Mouse (Mus musculus): ENCODE measurements around the gene Adra1d. TPM values are rescaled to one million over a fixed set of nuclear protein-coding genes. Genes with fewer than 3 reads are reported as not detected.

Gene Adra1d
- total and polyA plus RNA-seq, 3 experiments: not detected

DNA sequence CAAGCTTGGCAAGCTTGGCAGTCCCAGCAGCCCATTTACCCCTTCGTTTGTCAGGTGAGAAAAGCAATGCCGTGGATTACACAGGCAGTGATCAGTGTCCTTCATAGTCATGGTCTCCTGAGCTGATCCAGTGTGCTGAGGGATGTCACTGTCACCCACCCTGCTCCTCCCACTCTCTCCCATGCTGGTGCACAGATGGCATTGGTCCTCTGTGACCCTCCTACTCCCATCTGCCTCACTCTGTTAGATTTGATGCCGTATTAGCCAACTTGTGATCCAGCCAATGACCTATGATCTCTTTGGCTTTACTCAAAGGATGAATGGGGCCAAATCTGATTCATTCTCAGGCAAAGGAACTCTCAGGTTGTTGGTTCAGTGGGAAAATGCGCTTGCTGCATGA, 20.4 kb downstream of the Adra1d start:
- Histone ChIP-seq H3K79me2 (replicated peaks; ENCODE audit: control insufficient read depth, extremely low read depth, insufficient read depth, poor library complexity, severe bottlenecking) (no peaks in the 10 kb centered on the region), H3K9ac (ENCODE audit: insufficient read depth, low read depth) (no peak overlapping the region), H3K9me3 (replicated peaks; ENCODE audit: low read length) (no peaks in the 10 kb centered on the region), H3K27ac (ENCODE audit: insufficient read depth, low read depth) (no peak overlapping the region), H3K4me2 (ENCODE audit: insufficient read depth, low read depth, poor library complexity, severe bottlenecking) (no peak overlapping the region), H3K4me3 (replicated peaks in 1 of 3; ENCODE audit: low read depth in 2 of 3, low read length in 2 of 3, poor library complexity in 1 of 3) (no peak overlapping the region), H3K4me1 (ENCODE audit: control insufficient read depth in 1 of 2, insufficient read depth in 2 of 2) (peaks cover 2 to 7% of the 10 kb centered on the region in 2 experiments), H3K36me3 (replicated peaks in 1 of 2; ENCODE audit: control insufficient read depth in 1 of 2, insufficient read depth in 1 of 2, low read length in 1 of 2) (no peaks in the 10 kb centered on the region), H3K27me3 (replicated peaks) (peaks cover 14% of the 10 kb centered on the region)
- in situ Hi-C loops (cut with MboI; ENCODE audit: low pct_ligation_motif_present, low pct_unique_long_range_greater_than_20kb, low sequenced_read_pairs): loop anchor here (5.0 to 25.0 kb wide), 2 partner anchors 271 to 396 kb away; no protein-coding TSS in a partner anchor
- TF ChIP-seq NRF1 (IDR thresholded peaks at IDR 0.05; ENCODE audit: low read depth, low read length) (no peak), JUND (conservative IDR thresholded peaks at IDR 0.05; ENCODE audit: low read depth, low read length) (no peak), ZC3H11A (IDR thresholded peaks at IDR 0.05; ENCODE audit: low read depth, low read length) (no peak), POLR2A (IDR thresholded peaks at IDR 0.05; ENCODE audit: low read depth, low read length) (no peak), CHD2 (IDR thresholded peaks at IDR 0.05; ENCODE audit: low read length) (no peak), E2F4 (IDR thresholded peaks at IDR 0.05; ENCODE audit: insufficient replicate concordance, low read depth, low read length) (no peak), SIN3A (IDR thresholded peaks at IDR 0.05; ENCODE audit: low read length) (no peak), JUN (IDR thresholded peaks at IDR 0.05; ENCODE audit: insufficient read depth, low read depth, low read length) (no peak), USF2 (conservative IDR thresholded peaks at IDR 0.05; ENCODE audit: low read depth, low read length) (no peak), CTCF (conservative IDR thresholded peaks at IDR 0.05 in 1 of 2, IDR thresholded peaks at IDR 0.05 in 1 of 2; ENCODE audit: low read depth in 2 of 2, low read length in 2 of 2) (no peak), MEF2A (IDR thresholded peaks at IDR 0.05; ENCODE audit: borderline replicate concordance, low read depth, low read length) (no peak)
- dilution Hi-C loops (cut with MboI; ENCODE audit: extremely low pct_ligation_motif_present, extremely low pct_unique_long_range_greater_than_20kb, low sequenced_read_pairs): no loop called here
- no peak for DNase-seq (ENCODE audit: extremely low read depth)

DNA sequence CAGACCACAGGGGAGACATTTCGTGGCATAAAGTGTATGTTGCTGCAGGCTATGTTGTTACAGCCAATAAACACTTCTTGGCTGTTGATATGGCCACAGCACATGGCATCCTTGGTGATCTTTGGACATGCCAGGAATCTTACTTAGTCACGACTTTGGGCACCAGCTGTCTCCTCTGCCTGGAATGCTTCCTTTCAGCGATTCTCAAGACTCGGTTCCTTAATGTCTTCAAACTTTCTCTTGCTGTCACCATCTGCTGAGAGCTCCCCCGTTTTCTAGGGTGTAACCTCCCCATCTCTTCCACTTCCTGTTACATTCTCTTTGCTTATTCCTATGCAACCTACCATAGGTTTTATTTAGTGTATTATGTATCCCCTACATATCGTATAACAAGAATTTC, 22.3 kb downstream of the Adra1d start:
- TF ChIP-seq JUN (IDR thresholded peaks at IDR 0.05; ENCODE audit: insufficient read depth, low read depth, low read length) (no peak), MXI1 (IDR thresholded peaks at IDR 0.05; ENCODE audit: low read depth, low read length) (no peak), EP300 (IDR thresholded peaks at IDR 0.05; ENCODE audit: low read length) (no peak), CHD1 (IDR thresholded peaks at IDR 0.05; ENCODE audit: low read depth, low read length) (no peak), RAD21 (IDR thresholded peaks at IDR 0.05; ENCODE audit: low read depth, low read length) (no peak), CHD2 (IDR thresholded peaks at IDR 0.05; ENCODE audit: low read length) (no peak), POLR2AphosphoS2 (IDR thresholded peaks at IDR 0.05; ENCODE audit: low read depth, low read length) (no peak), MYC (IDR thresholded peaks at IDR 0.05; ENCODE audit: low read depth, low read length) (no peak), IRF4 (IDR thresholded peaks at IDR 0.05; ENCODE audit: low read depth, low read length) (no peak), MEF2A (IDR thresholded peaks at IDR 0.05; ENCODE audit: borderline replicate concordance, low read depth, low read length) (no peak), MAX (IDR thresholded peaks at IDR 0.05; ENCODE audit: low read length) (no peak), POLR2A (IDR thresholded peaks at IDR 0.05; ENCODE audit: low read depth, low read length) (no peak), KAT2A (IDR thresholded peaks at IDR 0.05; ENCODE audit: insufficient replicate concordance, low read length) (no peak)
- H3K27ac ChIP-seq (ENCODE audit: insufficient read depth, low read depth): no peak overlapping the region
- in situ Hi-C loops (cut with MboI; ENCODE audit: low pct_ligation_motif_present, low pct_unique_long_range_greater_than_20kb, low sequenced_read_pairs): loop anchor here (5.0 to 25.0 kb wide), 2 partner anchors 273 to 398 kb away; no protein-coding TSS in a partner anchor

More for the DNA sequence above, 22.3 kb downstream of the Adra1d start:
- Histone ChIP-seq H3K36me3 (replicated peaks in 1 of 2; ENCODE audit: control insufficient read depth in 1 of 2, insufficient read depth in 1 of 2, low read length in 1 of 2) (no peaks in the 10 kb centered on the region), H3K27me3 (replicated peaks) (peaks cover 9% of the 10 kb centered on the region), H3K9ac (ENCODE audit: insufficient read depth, low read depth) (no peak overlapping the region), H3K4me2 (ENCODE audit: insufficient read depth, low read depth, poor library complexity, severe bottlenecking) (no peak overlapping the region), H3K79me2 (replicated peaks; ENCODE audit: control insufficient read depth, extremely low read depth, insufficient read depth, poor library complexity, severe bottlenecking) (no peaks in the 10 kb centered on the region), H3K4me3 (replicated peaks in 1 of 3; ENCODE audit: low read depth in 2 of 3, low read length in 2 of 3, poor library complexity in 1 of 3) (no peak overlapping the region), H3K4me1 (ENCODE audit: control insufficient read depth in 1 of 2, insufficient read depth in 2 of 2) (peaks cover 2 to 6% of the 10 kb centered on the region in 2 experiments; a peak in 3 of 4 replicates), H3K9me3 (replicated peaks; ENCODE audit: low read length) (no peaks in the 10 kb centered on the region)
- dilution Hi-C loops (cut with MboI; ENCODE audit: extremely low pct_ligation_motif_present, extremely low pct_unique_long_range_greater_than_20kb, low sequenced_read_pairs): no loop called here
- no peak for DNase-seq (ENCODE audit: extremely low read depth)
